Mouse (Mus musculus) G1E (cell line): ENCODE results near the gene Mpeg1.

Source experiments
- CTCF ChIP-seq: IDR thresholded peaks from 2 replicates; pipeline ENCODE4 v1.5.1; 2012; ENCODE audit warnings: low read depth, low read length, inconsistent platforms, mixed read lengths
- GATA1 ChIP-seq: IDR thresholded peaks from 2 replicates; pipeline ENCODE4 v1.6.1; 2012; ENCODE audit warnings: borderline replicate concordance, low read length, inconsistent platforms, mixed read lengths

DNA sequence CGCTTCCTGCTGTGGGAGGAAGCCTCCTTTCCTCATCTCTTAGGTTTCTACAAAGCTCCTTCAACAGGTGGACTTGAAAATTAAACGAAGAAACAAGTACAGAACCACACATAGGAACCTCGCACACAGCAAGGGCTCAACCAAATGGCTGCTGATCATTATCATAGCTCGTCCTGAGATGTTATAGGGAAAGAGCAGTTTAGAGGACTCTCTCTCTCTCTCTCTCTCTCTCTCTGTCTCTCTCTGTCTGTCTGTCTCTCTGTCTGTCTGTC is 33.5 kb downstream of the Mpeg1 start:
- no peak for TF ChIP-seq GATA1
- no peak for TF ChIP-seq CTCF
